Mouse (Mus musculus): ENCODE measurements around the gene 1810009A15Rik.
"Not testable (repeated sequence)": the region's sequence is repeated elsewhere in the genome, so short reads cannot be mapped to it uniquely, and the experiment has no call there.

The 1810009A15Rik gene

GRCm38 (mm10) chr19:8875031-8875430 is 13.6 kb upstream of the 1810009A15Rik start:
- DNase-seq (ENCODE audit: low read depth, low spot score) = no peak

- DNase-seq (ENCODE audit: low read depth, low spot score) = peak; percentile 83
Observed at GRCm38 (mm10) chr19:8880311-8881033, 8.2 kb upstream of the 1810009A15Rik start, which contains the start of gene Uqcc3. Uqcc3 (minus strand) TSS chr19:8880923.

- DNase-seq (ENCODE audit: low read depth, low spot score) = no peak
Observed at GRCm38 (mm10) chr19:8881034-8881392, 7.6 kb upstream of the 1810009A15Rik start.

- DNase-seq (ENCODE audit: low read depth, low spot score) = no peak
Observed at GRCm38 (mm10) chr19:8883616-8884015, 5.0 kb upstream of the 1810009A15Rik start, which contains the start of the genes Lbhd1 and Gm49403. Lbhd1 (plus strand) TSS chr19:8883732. Gm49403 (plus strand) TSS chr19:8883930.

GRCm38 (mm10) chr19:8886916-8887584 is 1.6 kb upstream of the 1810009A15Rik start:
- no peak for DNase-seq (ENCODE audit: low read depth, low spot score)

GRCm38 (mm10) chr19:8887585-8888463 is 829 bp upstream of the 1810009A15Rik start:
- no peak for DNase-seq (ENCODE audit: low read depth, low spot score)

- peak; percentile 87 for DNase-seq (ENCODE audit: low read depth, low spot score)
Observed at GRCm38 (mm10) chr19:8892829-8893766, 4.4 kb downstream of the 1810009A15Rik start, which contains the start of gene Ints5. Ints5 (plus strand) TSS chr19:8893005.

GRCm38 (mm10) chr19:8895397-8895960 is 6.8 kb downstream of the 1810009A15Rik start:
- no peak for DNase-seq (ENCODE audit: low read depth, low spot score)

GRCm38 (mm10) chr19:8896231-8896630 is 7.6 kb downstream of the 1810009A15Rik start:
- DNase-seq (ENCODE audit: low read depth, low spot score) = not testable (repeated sequence)

GRCm38 (mm10) chr19:8897211-8897864 is 8.7 kb downstream of the 1810009A15Rik start:
- not testable (repeated sequence) for DNase-seq (ENCODE audit: low read depth, low spot score)

- DNase-seq (ENCODE audit: low read depth, low spot score) = peak; percentile 92
Observed at GRCm38 (mm10) chr19:8897865-8898495, 9.3 kb downstream of the 1810009A15Rik start, which contains the start of gene Ganab. Ganab (plus strand) TSS chr19:8898071.

GRCm38 (mm10) chr19:8898576-8898975 is 9.9 kb downstream of the 1810009A15Rik start:
- no peak for DNase-seq (ENCODE audit: low read depth, low spot score)

- DNase-seq (ENCODE audit: low read depth, low spot score) = no peak
Observed at GRCm38 (mm10) chr19:8899079-8899478, 10.4 kb downstream of the 1810009A15Rik start.

- no peak for DNase-seq (ENCODE audit: low read depth, low spot score)
Observed at GRCm38 (mm10) chr19:8903412-8903811, 14.8 kb downstream of the 1810009A15Rik start.

GRCm38 (mm10) chr19:8908531-8908930 is 19.9 kb downstream of the 1810009A15Rik start:
- DNase-seq (ENCODE audit: low read depth, low spot score) = no peak

- no peak for DNase-seq (ENCODE audit: low read depth, low spot score)
Observed at GRCm38 (mm10) chr19:8911810-8912209, 23.2 kb downstream of the 1810009A15Rik start.

GRCm38 (mm10) chr19:8914212-8914611 is 25.6 kb downstream of the 1810009A15Rik start:
- DNase-seq (ENCODE audit: low read depth, low spot score) = no peak

GRCm38 (mm10) chr19:8919000-8919399 is 30.3 kb downstream of the 1810009A15Rik start:
- DNase-seq (ENCODE audit: low read depth, low spot score) = no peak

GRCm38 (mm10) chr19:8919684-8920072 is 31.0 kb downstream of the 1810009A15Rik start:
- no peak for DNase-seq (ENCODE audit: low read depth, low spot score)
